Mouse (Mus musculus) bone marrow macrophage, adult 2 months (primary cell): Measurements from ENCODE around the gene Ppp1r1c. TPM values are rescaled to one million over a fixed set of nuclear protein-coding genes. Genes with fewer than 3 reads are reported as not detected.
A peak's percentile ranks its signal among the peaks of the same experiment; 100 is the strongest.

Experiments used
- H3K27ac ChIP-seq: 2 replicates; pipeline ENCODE4 v1.5.1; 2012; ENCODE audit warnings: low read depth, low read length; ENCODE audit not compliant: insufficient read depth
- H3K4me1 ChIP-seq: 2 replicates; pipeline ENCODE4 v1.6.1; 2012; ENCODE audit warnings: low read length; ENCODE audit not compliant: control insufficient read depth, insufficient read depth
- H3K4me3 ChIP-seq: 2 replicates; pipeline ENCODE4 v1.5.1; 2012; ENCODE audit warnings: mild to moderate bottlenecking, low read length, moderate library complexity; ENCODE audit not compliant: insufficient read depth
- CTCF ChIP-seq: IDR thresholded peaks from 2 replicates; pipeline ENCODE4 v1.5.1; 2012; ENCODE audit warnings: low read depth, mild to moderate bottlenecking, low read length, moderate library complexity
- POLR2A ChIP-seq: IDR thresholded peaks from 2 replicates; pipeline ENCODE4 v1.6.1; 2012; ENCODE audit warnings: mild to moderate bottlenecking, low read depth, low read length, borderline replicate concordance
- polyA plus RNA-seq: library from polyadenylated mRNA; stranded (reverse); fragments of >200 nt; gene quantifications from 2 replicates; pipeline ENCODE4 v1.2.4, GENCODE M21; 2012; ENCODE audit not compliant: missing spikeins, insufficient read depth, insufficient read length

Gene Ppp1r1c
- polyA plus RNA-seq, 1 experiment: not detected

DNA sequence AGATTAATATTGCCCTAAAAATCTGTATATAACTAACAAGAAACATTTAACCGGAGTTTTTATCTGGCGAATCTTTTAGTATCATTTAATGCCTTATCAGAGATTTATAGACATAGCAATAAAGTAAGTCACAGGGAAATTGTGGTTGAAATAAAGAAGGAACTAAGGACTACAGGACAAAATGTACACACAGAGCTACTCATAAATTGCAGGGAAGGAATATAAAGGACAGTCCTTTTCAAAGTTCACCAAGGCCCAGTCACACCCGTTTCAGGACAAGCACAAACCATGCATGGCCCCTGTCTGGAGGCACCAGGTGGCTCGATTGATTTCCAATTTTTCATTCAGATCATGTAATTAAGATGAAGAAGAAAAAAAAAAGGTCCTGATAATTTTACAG is 12.4 kb upstream of the Ppp1r1c start:
- TF ChIP-seq CTCF: no peak
- no peak for TF ChIP-seq POLR2A
- peaks cover 20% of the 10 kb centered on the region for H3K4me1 ChIP-seq
- H3K4me3 ChIP-seq: no peak overlapping the region
- H3K27ac ChIP-seq: peak overlapping the region; percentile 14

DNA sequence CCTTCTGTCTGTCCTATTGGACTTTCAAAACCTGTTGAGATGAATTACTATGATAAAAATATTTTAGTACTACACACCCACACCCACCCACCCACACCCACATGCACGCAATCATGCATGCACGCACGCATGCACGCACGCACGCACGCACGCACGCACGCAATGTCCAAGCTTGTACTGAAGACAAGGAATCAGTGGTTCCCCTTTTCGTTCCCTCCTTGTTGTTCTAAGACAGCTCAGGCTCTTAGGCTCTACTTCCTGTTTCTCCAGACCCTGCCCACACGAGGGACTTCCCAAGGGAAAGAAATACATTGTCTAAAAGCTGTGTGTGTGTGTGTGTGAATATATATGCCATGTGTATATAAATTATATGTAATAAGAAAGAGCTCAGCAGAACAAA is 11.6 kb upstream of the Ppp1r1c start:
- H3K4me3 ChIP-seq: no peak overlapping the region
- H3K4me1 ChIP-seq: peaks cover 20% of the 10 kb centered on the region
- H3K27ac ChIP-seq: peak overlapping the region; percentile 92
- TF ChIP-seq POLR2A: no peak
- TF ChIP-seq CTCF: no peak

DNA sequence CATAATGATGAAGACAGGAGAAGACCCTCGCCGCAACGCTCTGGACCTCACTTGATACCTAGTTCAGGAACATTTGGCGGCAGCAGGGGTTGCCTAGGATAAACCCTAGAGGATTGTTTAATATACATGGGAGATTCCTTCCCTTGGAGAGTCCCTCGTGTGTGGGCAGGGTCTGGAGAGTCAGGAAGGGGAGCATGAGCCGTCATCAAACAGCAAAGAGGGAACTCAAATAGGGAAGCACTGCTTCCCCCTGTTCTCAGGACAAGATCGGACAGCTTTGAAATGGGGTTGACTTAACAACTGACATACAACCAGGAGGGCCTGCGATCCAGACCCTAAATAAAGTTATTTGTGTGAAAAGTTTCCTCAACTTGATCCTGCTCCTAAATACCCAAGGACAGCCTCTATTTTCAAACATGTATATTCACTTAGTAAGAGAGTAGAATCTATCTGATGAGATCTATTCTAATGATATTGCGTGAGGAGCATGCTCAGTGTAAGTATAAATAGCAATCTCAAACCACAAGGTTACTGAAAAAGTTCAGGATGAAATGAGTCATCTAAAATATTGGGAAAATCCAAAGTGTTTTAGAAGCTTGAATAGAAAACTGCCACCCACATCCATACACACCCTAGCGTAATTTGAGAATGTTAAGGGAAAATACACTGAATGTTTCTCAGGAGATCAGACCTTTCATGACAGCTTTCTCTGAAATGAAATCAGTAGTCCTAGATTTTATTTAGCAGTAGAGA is 10.9 kb upstream of the Ppp1r1c start:
- TF ChIP-seq CTCF (no peak), POLR2A (no peak)
- H3K4me1 ChIP-seq: peaks cover 20% of the 10 kb centered on the region
- H3K27ac ChIP-seq: peak overlapping the region; percentile 92
- peak overlapping the region; percentile 19; the same call in 1 of the 2 replicates for H3K4me3 ChIP-seq

DNA sequence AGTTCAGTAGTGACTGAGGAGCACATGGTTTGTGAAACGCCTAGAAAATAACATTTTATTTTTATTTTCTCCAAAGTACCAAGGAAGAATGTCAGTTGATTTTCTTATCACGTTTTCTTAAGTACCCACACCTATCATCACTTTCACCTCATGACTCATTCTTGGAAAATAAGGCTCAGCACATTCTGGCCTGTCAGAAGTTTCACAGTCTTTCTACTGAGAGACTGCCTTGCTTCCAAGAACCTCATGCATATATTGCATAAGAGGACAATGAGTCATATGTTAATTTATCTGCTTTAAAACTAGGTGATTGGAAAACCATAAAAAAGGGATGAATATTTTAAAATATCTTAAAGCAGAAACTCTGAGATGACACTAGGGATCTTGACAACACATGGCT is 9.4 kb upstream of the Ppp1r1c start:
- H3K4me1 ChIP-seq: peaks cover 20% of the 10 kb centered on the region
- H3K4me3 ChIP-seq: no peak overlapping the region
- peak overlapping the region; percentile 92 for H3K27ac ChIP-seq
- no peak for TF ChIP-seq CTCF
- no peak for TF ChIP-seq POLR2A

DNA sequence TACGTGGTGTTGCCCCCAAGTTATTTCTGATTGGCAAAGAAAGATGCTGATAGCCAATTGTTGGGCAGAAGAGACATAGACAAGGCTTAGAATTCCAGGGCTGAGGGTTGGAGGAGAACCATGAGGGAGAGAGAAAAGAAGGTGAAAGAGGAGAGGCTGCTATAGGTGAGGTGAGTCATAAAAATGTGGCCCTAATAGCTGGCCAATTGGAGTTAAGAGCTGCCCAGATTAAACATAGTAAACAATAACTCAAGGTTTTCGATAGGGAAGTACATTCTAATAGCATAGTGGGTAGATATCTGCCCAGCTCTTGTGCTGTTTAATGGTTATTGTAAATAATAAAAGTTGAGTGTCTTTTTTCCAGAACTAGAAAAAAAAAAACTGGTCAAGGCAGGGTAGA is 2.8 kb upstream of the Ppp1r1c start:
- no peak for TF ChIP-seq CTCF
- TF ChIP-seq POLR2A: no peak
- Histone ChIP-seq H3K4me3 (no peak overlapping the region), H3K4me1 (peaks cover 2% of the 10 kb centered on the region), H3K27ac (no peak overlapping the region)

DNA sequence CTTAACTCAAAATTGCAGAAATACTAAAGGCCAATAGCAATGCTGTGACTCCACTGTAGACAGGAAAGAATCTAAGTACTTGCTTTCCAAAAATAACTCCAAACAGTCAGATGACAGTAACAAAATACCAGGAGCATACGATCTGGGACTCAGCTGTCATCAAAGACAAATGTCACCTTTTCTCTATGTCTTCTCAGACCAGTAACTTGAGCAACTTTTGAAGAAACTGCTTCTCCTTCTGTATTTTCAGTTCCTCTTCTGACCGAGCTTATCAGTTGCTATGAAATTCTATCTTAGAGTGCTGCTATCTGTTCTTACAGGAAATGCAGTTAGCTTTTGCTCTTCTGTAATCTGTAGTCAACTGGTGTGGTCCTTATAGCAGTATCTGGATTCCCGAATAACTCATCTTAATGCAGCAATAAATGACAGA is 6.1 kb downstream of the Ppp1r1c start:
- H3K4me1 ChIP-seq: peaks cover 22% of the 10 kb centered on the region
- TF ChIP-seq CTCF: no peak
- no peak for TF ChIP-seq POLR2A
- no peak overlapping the region for H3K4me3 ChIP-seq
- H3K27ac ChIP-seq: peak overlapping the region; percentile 45

DNA sequence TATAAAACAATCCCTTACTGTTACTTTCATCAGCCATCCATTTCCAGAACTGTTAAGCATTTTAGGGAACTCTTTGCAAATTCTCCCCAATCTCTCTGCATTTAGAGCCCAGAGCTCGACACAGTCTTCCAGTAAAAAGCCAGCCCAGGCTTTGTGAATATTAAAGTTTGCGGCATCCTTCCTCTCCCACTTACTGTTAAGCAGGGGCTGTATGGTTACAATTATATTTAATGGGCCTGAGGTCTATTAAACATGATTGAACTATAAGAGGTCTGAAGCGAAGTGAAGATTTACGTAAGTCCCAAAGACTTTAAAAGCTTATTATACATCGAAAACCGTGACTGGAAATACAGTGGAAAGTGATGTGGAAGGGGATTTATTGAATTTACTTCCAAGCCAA is 7.2 kb downstream of the Ppp1r1c start:
- TF ChIP-seq POLR2A: no peak
- TF ChIP-seq CTCF: no peak
- peaks cover 22% of the 10 kb centered on the region for H3K4me1 ChIP-seq
- no peak overlapping the region for H3K4me3 ChIP-seq
- H3K27ac ChIP-seq: no peak overlapping the region

DNA sequence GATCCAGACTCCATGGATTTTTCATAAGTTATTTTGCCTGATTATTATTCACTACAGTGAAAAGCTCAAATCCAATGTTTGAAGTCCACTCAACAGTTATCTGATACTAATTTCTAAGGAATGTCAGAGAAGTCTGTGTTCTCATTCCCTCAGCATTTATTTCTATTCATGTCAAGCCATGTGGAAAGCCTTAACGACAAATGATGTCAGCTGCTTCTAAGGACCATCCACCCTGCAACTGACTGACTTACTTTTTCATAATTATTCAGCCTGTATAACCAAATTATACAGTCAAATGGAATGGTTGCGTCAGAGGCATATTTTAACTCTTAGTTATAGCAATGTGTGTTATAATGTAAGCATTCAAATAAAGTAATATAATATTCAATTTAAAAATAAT is 8.3 kb downstream of the Ppp1r1c start:
- H3K4me3 ChIP-seq: no peak overlapping the region
- TF ChIP-seq CTCF: no peak
- TF ChIP-seq POLR2A: no peak
- H3K27ac ChIP-seq: no peak overlapping the region
- H3K4me1 ChIP-seq: peaks cover 20% of the 10 kb centered on the region

DNA sequence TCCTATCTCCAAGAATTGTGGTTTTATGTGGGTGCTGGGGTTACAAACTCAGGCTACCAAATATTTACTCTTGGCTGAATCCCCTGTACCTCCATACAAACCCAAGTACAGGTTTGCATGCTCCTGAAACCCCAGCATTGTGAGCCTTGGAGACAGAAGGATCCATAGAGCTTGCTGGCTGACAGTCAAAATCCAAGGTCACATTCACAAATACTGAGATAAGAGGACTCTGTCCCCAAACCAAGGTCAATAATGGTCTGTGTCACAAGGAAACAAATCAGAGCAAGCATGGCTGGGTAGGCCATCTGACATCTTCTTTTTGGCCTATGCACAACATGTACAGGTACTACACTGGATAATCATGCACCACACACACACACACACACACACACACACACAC is 10.3 kb downstream of the Ppp1r1c start:
- Histone ChIP-seq H3K4me3 (no peak overlapping the region), H3K4me1 (peaks cover 9% of the 10 kb centered on the region), H3K27ac (no peak overlapping the region)
- TF ChIP-seq CTCF (no peak), POLR2A (no peak)

DNA sequence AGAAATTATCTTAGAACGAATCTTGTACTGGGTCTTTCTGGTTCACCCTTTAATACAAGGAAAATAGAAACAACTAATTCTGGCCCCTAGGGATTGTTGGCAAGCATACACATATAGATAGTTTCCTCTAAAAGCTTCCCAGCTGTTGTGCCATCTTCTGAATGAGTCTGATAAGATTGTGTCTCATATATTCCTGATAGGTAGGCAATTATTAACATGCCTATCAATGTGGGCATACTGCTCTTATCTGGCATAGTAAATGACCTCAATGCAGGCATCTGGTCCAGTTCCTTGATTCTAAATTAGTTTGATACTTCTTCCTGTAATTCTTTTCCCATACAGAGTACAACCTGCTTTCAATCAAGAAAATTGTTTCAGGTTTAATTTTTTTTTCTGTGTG is 14.8 kb downstream of the Ppp1r1c start:
- H3K4me1 ChIP-seq: peaks cover 3% of the 10 kb centered on the region; the same call in 1 of the 2 replicates
- TF ChIP-seq CTCF (no peak), POLR2A (no peak)
- no peak overlapping the region for H3K27ac ChIP-seq
- no peak overlapping the region for H3K4me3 ChIP-seq
